Mouse (Mus musculus) embryonic fibroblast, embryonic 13.5 days (primary cell): ENCODE data around the gene Abl1.

Experiments used
- CTCF ChIP-seq: IDR thresholded peaks from 2 replicates; pipeline ENCODE4 v1.5.1; 2011; ENCODE audit warnings: mild to moderate bottlenecking, control low read depth, low read length, moderate library complexity, borderline replicate concordance; ENCODE audit not compliant: insufficient read depth
- POLR2A ChIP-seq: IDR thresholded peaks from 2 replicates; pipeline ENCODE4 v1.6.1; 2011; ENCODE audit warnings: low read depth, mild to moderate bottlenecking, control low read depth, low read length, moderate library complexity

GRCm38 (mm10) chr2:31641929-31642328, 46.2 kb upstream of the Abl1 start:
- TF ChIP-seq CTCF, result no peak
- no peak for TF ChIP-seq POLR2A
